Mouse (Mus musculus) 416B (cell line): ENCODE data around the gene Hoxb6.

Source experiments
- DNase-seq: peaks from one replicate; pipeline ENCODE4 v3.0.0; 2011; ENCODE audit warnings: low read depth

Gene Hoxb6

DNA sequence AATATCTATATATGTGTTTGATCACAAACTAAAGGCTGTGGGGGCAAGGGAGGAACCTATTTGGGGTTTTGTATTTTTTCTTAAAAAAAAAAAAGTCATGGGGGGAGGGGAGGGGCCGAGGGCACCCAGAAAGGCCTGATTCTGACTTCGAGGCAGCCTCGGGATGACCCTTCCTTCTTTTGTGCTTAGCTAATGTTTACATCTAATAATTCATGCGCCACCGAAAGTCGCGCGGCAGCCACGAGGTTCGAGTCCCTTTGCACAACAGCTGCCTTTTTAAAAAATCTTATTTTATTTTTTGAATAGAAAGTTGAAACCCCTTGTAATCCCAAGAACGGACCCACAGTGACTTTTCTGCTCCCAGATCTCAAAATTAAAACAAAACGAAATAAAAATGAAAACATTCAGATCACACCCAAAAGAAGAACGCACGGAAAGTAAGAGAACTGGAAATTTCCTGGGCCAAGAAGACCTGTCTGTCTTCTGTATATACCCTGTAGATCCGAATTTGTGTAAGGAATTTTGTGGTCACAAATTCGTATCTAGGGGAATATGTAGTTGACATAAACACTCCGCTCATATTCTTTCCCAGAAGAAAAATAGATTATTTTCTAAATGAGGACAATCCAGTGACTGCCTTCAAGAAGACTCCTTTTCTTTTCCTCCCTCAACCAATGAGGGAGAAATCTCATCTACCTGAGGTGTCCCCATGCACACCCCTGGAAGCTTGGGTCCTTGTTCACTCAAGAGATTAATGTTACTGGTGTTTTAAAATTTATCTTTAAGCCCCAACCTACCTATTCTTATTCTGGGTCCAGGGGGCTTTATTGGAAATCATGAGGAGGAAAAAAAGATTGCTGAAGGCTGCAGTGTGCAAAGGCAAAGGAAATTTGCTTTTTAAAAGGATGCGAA, 24.7 kb downstream of the Hoxb6 start:
- DNase-seq: no peak

- peak; percentile 12 for DNase-seq
These were observed 25.5 kb downstream of the Hoxb6 start, which contains the start of gene Hoxb4 for GRCm38 (mm10) chr11:96317608-96318367. Hoxb4 (plus strand) TSS chr11:96318267.

GRCm38 (mm10) chr11:96318368-96319070, 26.2 kb downstream of the Hoxb6 start:
- DNase-seq: peak; percentile 91

- DNase-seq: peak; percentile 38
These were observed 27.0 kb downstream of the Hoxb6 start for GRCm38 (mm10) chr11:96319071-96319902.

GRCm38 (mm10) chr11:96319910-96320309, 27.6 kb downstream of the Hoxb6 start:
- DNase-seq: peak; percentile 12

- no peak for DNase-seq
These were observed 28.4 kb downstream of the Hoxb6 start for GRCm38 (mm10) chr11:96320688-96321087.

- DNase-seq: no peak
These were observed 29.6 kb downstream of the Hoxb6 start for GRCm38 (mm10) chr11:96321846-96322245.

- no peak for DNase-seq
These were observed 30.5 kb downstream of the Hoxb6 start for GRCm38 (mm10) chr11:96322738-96323137.

GRCm38 (mm10) chr11:96323154-96323553, 30.9 kb downstream of the Hoxb6 start, which contains the start of gene Hoxb3:
Hoxb3 (plus strand) TSS chr11:96323326.
- no peak for DNase-seq

DNA sequence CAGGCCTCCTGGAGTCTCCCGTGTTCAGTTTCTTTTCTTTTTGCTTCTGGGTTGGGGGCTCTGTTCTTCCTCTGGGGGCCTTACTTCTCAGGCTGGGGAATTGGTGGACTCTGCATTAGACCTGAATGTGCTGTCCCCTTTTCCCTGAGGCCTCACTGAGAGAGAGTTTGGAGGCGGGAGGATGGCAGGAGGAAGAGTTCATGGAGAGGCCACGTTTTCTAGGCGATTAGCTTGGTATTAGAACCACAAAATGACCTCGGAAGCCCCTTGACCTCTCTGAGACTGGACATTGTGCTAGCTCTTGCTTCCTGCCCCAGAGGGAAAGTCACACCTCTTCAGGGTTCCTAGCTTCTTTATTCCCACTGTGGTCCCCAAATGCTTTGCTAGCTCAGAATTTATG, 31.8 kb downstream of the Hoxb6 start:
- DNase-seq: no peak

- no peak for DNase-seq
These were observed 32.7 kb downstream of the Hoxb6 start for GRCm38 (mm10) chr11:96324965-96325364.

GRCm38 (mm10) chr11:96325747-96326212, 33.5 kb downstream of the Hoxb6 start:
- DNase-seq: no peak

- no peak for DNase-seq
These were observed 34.4 kb downstream of the Hoxb6 start for GRCm38 (mm10) chr11:96326705-96327104.

GRCm38 (mm10) chr11:96327122-96327521, 34.8 kb downstream of the Hoxb6 start:
- no peak for DNase-seq

GRCm38 (mm10) chr11:96327750-96328149, 35.5 kb downstream of the Hoxb6 start:
- DNase-seq: no peak

DNA sequence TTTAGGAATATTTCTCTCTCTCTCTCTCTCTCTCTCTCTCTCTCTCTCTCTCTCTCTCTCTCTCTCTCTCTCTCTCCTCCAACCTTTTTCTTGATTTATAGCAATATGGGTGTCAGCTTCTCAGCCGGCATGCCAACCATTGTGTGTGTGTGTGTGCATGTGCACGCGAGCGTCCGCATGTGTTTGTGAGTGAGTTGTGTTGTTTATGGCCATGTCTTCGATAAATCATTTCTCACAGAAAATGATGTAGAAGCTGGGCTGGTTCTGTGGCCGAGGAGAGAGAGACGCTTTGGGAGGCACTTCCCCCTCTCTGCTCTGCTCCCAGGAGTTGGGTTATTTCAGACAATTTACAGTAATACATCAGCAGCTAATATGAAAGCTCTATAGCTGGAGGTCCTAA, 36.3 kb downstream of the Hoxb6 start:
- DNase-seq: no peak

DNA sequence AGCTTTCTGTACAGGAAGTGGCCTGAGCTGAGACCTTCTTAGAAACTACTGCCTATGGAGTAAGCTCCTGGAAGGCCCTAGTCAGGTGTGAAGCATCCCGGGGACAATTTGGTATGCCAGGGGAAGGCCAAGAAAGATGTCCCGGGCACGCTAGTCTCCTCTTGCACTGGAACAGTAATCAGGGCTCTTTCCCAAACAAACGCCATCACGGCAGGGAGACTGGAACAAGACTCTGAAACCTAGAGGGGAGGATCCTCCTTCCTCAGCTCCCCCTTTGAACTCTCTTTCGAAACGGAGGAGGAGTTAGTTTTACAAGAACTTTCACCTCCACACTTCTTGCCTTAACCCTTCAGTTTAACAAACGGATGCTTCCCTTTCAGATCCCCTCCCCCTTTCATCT, 39.8 kb downstream of the Hoxb6 start:
- DNase-seq: no peak

- DNase-seq: no peak
These were observed 40.3 kb downstream of the Hoxb6 start for GRCm38 (mm10) chr11:96332618-96333032.

DNA sequence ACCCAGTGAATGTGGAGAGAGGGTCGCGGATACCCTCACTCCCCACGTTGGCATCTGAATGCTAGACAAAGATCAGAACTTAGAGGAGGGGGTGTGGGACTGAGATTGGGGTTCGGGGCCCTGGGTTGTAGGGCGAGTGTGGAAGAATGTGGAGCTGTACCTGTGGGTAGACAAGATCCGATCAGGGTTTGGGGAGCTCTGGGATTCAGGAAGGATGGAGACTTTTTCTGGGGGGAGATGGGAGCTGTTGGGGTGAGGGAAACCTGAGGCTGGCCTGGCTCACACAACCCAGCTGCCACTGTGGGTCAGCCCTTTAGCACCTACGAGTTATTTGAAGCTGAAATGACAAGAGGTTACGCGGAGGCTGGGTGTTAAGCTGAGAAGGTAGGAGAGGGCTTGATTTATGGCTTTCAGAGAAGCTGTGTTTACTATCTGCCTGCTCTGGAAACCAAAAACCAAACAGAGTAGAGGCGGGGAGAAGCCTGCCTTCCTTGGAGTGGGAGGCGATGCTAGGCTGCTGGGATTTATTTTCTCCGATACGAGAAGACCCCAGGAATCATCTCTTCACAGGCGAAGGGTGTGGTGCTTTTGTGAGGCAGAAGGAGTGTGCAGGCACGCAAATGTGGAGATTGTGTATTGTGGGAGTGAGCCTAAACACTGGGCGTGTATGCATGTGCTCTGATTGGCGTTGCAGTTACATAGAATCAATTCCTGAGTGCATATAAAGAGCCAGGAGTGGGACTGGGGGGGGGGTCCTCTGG, 41.1 kb downstream of the Hoxb6 start:
- no peak for DNase-seq

DNA sequence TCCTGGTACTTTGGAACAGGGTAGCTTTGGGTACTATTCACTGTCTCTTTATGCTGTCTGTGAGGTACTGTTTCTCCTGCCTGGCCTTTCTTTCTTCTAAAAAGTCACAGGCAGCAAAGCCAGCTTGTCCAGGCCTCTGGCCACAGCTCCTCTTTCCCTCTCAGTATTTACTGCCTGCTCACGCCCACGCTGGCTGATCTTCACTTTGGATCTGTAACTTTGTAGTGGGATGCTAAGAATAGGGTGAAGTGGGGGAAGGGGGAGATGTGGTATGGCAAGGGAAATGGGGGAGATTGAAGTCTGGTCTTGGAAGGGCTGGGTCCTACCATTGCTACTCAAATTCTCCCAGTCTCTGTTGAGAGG, 41.7 kb downstream of the Hoxb6 start:
- DNase-seq: no peak

- DNase-seq: no peak
These were observed 42.7 kb downstream of the Hoxb6 start for GRCm38 (mm10) chr11:96334998-96335397.
